ENCODE assay signal across 14 mouse cellular contexts in the genomic region with DNA sequence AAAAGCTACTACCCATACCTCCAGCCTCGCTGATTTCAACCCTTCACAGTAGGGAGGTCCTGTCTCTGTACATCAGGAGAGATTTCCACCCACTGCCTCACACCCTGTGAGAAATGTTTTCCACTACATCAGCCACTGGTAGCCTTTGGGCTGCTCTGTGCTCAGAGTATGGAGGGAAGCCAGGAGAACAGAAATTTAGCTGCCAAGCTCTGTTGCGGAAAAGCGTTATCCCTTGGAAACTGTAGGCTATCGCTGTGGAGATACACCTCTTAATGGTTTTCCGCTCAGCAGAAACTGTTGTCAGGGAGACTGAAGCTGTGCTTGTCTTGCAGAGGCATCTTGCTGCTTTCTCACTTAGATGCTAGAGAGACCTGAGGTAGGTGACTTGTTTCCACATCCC.
DNase-seq lines count a peak whose midpoint lies in the region; ATAC-seq and TF ChIP-seq lines count a peak whose summit lies in the region.
"Had no signal": no experiment of that assay in that cellular context is flagged by ENCODE, and none has a peak within 500 bp of the region (broad histone marks: within the 10 kb centered on the region; RNA-seq: fewer than 3 reads in every experiment).

No protein-coding gene starts in this region.

- no peak overlapping the region for H3K9ac ChIP-seq in midbrain, postnatal 0 days (replicated peaks; ENCODE audit: low read length, poor library complexity, severe bottlenecking)
- H3K9ac ChIP-seq: kidney, embryonic 15.5 days; lung, embryonic 15.5 days had no signal

- peak; percentile 88 for DNase-seq in heart, adult 11 months
- no peak for DNase-seq in heart, postnatal 25 days (ENCODE audit: low spot score)
- peak; percentile 54 for DNase-seq in midbrain, postnatal 0 days (ENCODE audit: low spot score)
- no peak for DNase-seq in midbrain, embryonic 10.5 days (ENCODE audit: low spot score)
- DNase-seq in heart, adult 8-10 months (ENCODE audit: low spot score) = peak; percentile 21
- DNase-seq in spleen, postnatal 36 days (ENCODE audit: low spot score in 2 of 2) = no peak
- no peak for DNase-seq in adrenal gland, adult 18-20 months (ENCODE audit: low spot score in 2 of 2)
- DNase-seq: adrenal gland, adult 8-10 months; cerebellum, adult 18-20 months; left cerebral cortex, postnatal 4 days; thymus, postnatal 36 days had no signal

- H3K27ac ChIP-seq in midbrain, postnatal 0 days (ENCODE audit: low read depth, low read length) = 0 out of 2 replicates have a peak overlapping the region, but pooled peaks have one; percentile 26
- H3K27ac ChIP-seq in midbrain, embryonic 10.5 days (replicated peaks) = no peak overlapping the region
- H3K27ac ChIP-seq: kidney, embryonic 15.5 days; lung, embryonic 15.5 days had no signal

- no peaks in the 10 kb centered on the region for H3K27me3 ChIP-seq in midbrain, postnatal 0 days (ENCODE audit: insufficient read depth, low read length)
- H3K27me3 ChIP-seq in midbrain, embryonic 10.5 days (ENCODE audit: low read depth, poor library complexity, severe bottlenecking) = no peaks in the 10 kb centered on the region
- H3K27me3 ChIP-seq: kidney, embryonic 15.5 days; lung, embryonic 15.5 days had no signal

- intact Hi-C loops in heart, postnatal 25 days (cut with DNase I) = no loop called here

- no peaks in the 10 kb centered on the region for H3K4me1 ChIP-seq in midbrain, postnatal 0 days (ENCODE audit: insufficient read depth, low read length)
- H3K4me1 ChIP-seq in midbrain, embryonic 10.5 days = peaks cover 13% of the 10 kb centered on the region

- no peak overlapping the region for H3K4me2 ChIP-seq in midbrain, postnatal 0 days (ENCODE audit: low read depth, low read length, poor library complexity, severe bottlenecking)
- H3K4me2 ChIP-seq: kidney, embryonic 15.5 days; lung, embryonic 15.5 days had no signal

- WGBS in midbrain, postnatal 0 days = 52% methylated on average over 5 of the region's 5 CpGs
- 85% methylated on average over 5 of the region's 5 CpGs for WGBS in midbrain, embryonic 10.5 days

- H3K36me3 ChIP-seq in midbrain, postnatal 0 days (ENCODE audit: insufficient read depth, low read length) = no peaks in the 10 kb centered on the region
- H3K36me3 ChIP-seq in midbrain, embryonic 10.5 days = no peaks in the 10 kb centered on the region
- H3K36me3 ChIP-seq: kidney, embryonic 15.5 days; lung, embryonic 15.5 days had no signal

- TF ChIP-seq CTCF in midbrain, postnatal 0 days (IDR thresholded peaks at IDR 0.05) = no peak

- no peak overlapping the region for H3K4me3 ChIP-seq in midbrain, postnatal 0 days (ENCODE audit: low read depth, low read length)
- no peak overlapping the region for H3K4me3 ChIP-seq in midbrain, embryonic 10.5 days
- H3K4me3 ChIP-seq: kidney, embryonic 15.5 days; lung, embryonic 15.5 days had no signal

- ATAC-seq in midbrain, postnatal 0 days (ENCODE audit: low FRiP score) = no peak
- peak; percentile 21 for ATAC-seq in inflammation-experienced regulatory T-cells, adult 6 months

- no peaks in the 10 kb centered on the region for H3K9me3 ChIP-seq in midbrain, postnatal 0 days (ENCODE audit: low read length)
- H3K9me3 ChIP-seq in midbrain, embryonic 10.5 days (replicated peaks) = no peaks in the 10 kb centered on the region
- H3K9me3 ChIP-seq: kidney, embryonic 15.5 days; lung, embryonic 15.5 days had no signal

Comparison
In these comparisons a context has a peak if more than half of its experiments do, and no peak if none do; other contexts are left out.
1. DNase-seq: peak in heart, adult 11 months (single experiment), midbrain, postnatal 0 days (single experiment) and heart, adult 8-10 months (single experiment); none in heart, postnatal 25 days (single experiment), midbrain, embryonic 10.5 days (single experiment), spleen, postnatal 36 days (0 of 2) and adrenal gland, adult 18-20 months (0 of 2).